ENCODE assay signal across 8 mouse cellular contexts in the genomic region with DNA sequence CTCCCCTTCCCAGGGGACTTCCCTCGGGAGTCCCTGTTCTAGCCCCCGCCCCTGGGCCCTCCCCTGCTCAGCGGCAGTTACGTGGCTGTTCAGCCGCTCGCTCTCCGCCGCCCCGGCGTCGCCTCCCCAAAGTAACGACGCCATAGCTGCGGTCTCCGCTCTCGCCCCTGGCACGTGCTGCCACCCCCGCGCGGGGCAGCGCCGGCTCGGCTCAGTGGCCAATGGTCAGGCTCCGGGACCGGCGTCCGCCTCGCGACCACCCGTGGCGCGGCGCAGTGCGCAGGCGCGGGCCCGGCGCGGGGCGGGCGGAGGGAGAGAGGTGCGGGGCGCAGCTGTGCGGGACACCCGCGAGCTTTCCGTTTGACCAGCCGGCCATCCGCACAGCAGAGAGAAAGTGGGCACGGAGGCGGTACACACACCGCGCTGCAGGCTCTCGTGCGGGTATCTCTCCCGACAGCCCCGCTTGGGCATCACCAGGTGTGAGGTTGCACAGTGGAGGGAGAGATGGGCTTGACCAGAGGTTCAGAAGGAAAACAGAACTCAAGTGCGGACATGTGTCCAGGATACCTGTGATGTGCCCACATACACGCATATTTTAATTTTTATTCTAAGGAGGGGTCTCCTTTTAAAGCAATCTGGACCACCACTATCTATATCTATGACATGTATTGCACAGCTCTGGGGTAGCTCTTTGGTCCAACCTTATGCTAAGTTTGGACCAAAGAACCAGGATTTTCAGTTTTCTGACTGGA. TPM values are rescaled to one million over a fixed set of nuclear protein-coding genes. Genes with fewer than 3 reads are reported as not detected.
DNase-seq lines count a peak whose midpoint lies in the region; ATAC-seq and TF ChIP-seq lines count a peak whose summit lies in the region.

Ddx25 (minus strand) TSS at position 272 of the 752 bp plus-strand sequence.
Pus3 (plus strand) TSS at position 339 of the 752 bp plus-strand sequence.

- H3K4me2 ChIP-seq in stomach, embryonic 15.5 days: peak within 1 kb of the TSS; percentile 96

- peak; percentile 63 for DNase-seq in CD4-positive, CD25-positive, alpha-beta regulatory T cell, adult 2 months (ENCODE audit: low read depth, low spot score)
- DNase-seq in G1E (ENCODE audit: low spot score) (no peak), adipocyte (ENCODE audit: low spot score) (no peak)
- DNase-seq in cerebellum, postnatal 14 days: peak; percentile 89 to 93
- DNase-seq in frontal cortex, postnatal 25 days (ENCODE audit: low spot score in 2 of 2): peak; percentile 61 to 62
- DNase-seq in layer of hippocampus, postnatal 10 days (ENCODE audit: low spot score in 2 of 2): peak; percentile 72 to 86
- peak; percentile 79 for DNase-seq in midbrain, embryonic 10.5 days (ENCODE audit: low spot score)

- H3K9me3 ChIP-seq in G1E (replicated peaks): no peaks in the 10 kb centered on the region
- H3K9me3 ChIP-seq in midbrain, embryonic 10.5 days (replicated peaks): no peaks in the 10 kb centered on the region
- no peaks in the 10 kb centered on the region for H3K9me3 ChIP-seq in stomach, embryonic 15.5 days

- H3K9ac ChIP-seq in stomach, embryonic 15.5 days: peak within 1 kb of the TSS; percentile 54

- H3K27ac ChIP-seq in midbrain, embryonic 10.5 days (replicated peaks): peak within 1 kb of the TSS; percentile 87
- no peak within 1 kb of the TSS; the same call in 1 of the 2 replicates for H3K27ac ChIP-seq in stomach, embryonic 15.5 days

- H3K4me3 ChIP-seq in G1E (ENCODE audit: low read depth, low read length): peak within 1 kb of the TSS; percentile 73
- peak within 1 kb of the TSS; percentile 67 for H3K4me3 ChIP-seq in midbrain, embryonic 10.5 days
- peak within 1 kb of the TSS; percentile 76 for H3K4me3 ChIP-seq in stomach, embryonic 15.5 days (replicated peaks)

- H3K36me3 ChIP-seq in G1E (replicated peaks): peaks cover 17% of the 10 kb centered on the region
- peaks cover 27% of the 10 kb centered on the region for H3K36me3 ChIP-seq in midbrain, embryonic 10.5 days
- H3K36me3 ChIP-seq in stomach, embryonic 15.5 days: peaks cover 4% of the 10 kb centered on the region; the same call in 1 of the 2 replicates

- under 1% methylated on average over 59 of the region's 59 CpGs for WGBS in midbrain, embryonic 10.5 days
- under 1% methylated on average over 57 of the region's 59 CpGs for WGBS in stomach, embryonic 15.5 days

- peaks cover 29% of the 10 kb centered on the region for H3K27me3 ChIP-seq in G1E (ENCODE audit: insufficient read depth, low read length)
- H3K27me3 ChIP-seq in midbrain, embryonic 10.5 days (ENCODE audit: low read depth, poor library complexity, severe bottlenecking): peaks cover 27% of the 10 kb centered on the region
- no peaks in the 10 kb centered on the region for H3K27me3 ChIP-seq in stomach, embryonic 15.5 days (replicated peaks)

- no peak for TF ChIP-seq CTCF in G1E (IDR thresholded peaks at IDR 0.05; ENCODE audit: low read depth, low read length)

- no peak for ATAC-seq in G1E (ENCODE audit: extremely low read depth, insufficient number of reproducible peaks, low FRiP score, poor library complexity, severe bottlenecking)
- ATAC-seq in stomach, embryonic 15.5 days (ENCODE audit: insufficient read depth, low FRiP score, low read depth): peak; percentile 74

- H3K4me1 ChIP-seq in G1E (ENCODE audit: insufficient read depth, low read depth, low read length): peaks cover 25% of the 10 kb centered on the region
- peaks cover 25% of the 10 kb centered on the region for H3K4me1 ChIP-seq in midbrain, embryonic 10.5 days
- peaks cover 6% of the 10 kb centered on the region; the same call in 1 of the 2 replicates for H3K4me1 ChIP-seq in stomach, embryonic 15.5 days

RNA-seq across cellular contexts. Expression of gene Ddx25, which starts in this region (rescaled TPM):
- total RNA-seq in G1E (2014; fragmentation: Nextera tagmentation): not detected in 2 replicates
- total RNA-seq in G1E (2017): 0.27 and 0.35 TPM in 2 replicates
- polyA plus RNA-seq in G1E (2012): 0.01 TPM in 1 of 2 replicates, not detected in the other
- 10 to 100 TPM; 15.2 to 16.1 TPM for total RNA-seq in layer of hippocampus, postnatal 10 days (2021)
- polyA plus RNA-seq in midbrain, embryonic 10.5 days (2016; fragmentation: Nextera tagmentation; extraction: Ambion mirVana): 8.0 and 8.2 TPM in 2 replicates
- polyA plus RNA-seq in stomach, embryonic 15.5 days (2015; fragmentation: Nextera tagmentation; extraction: Ambion mirVana): 1.6 and 1.8 TPM in 2 replicates

RNA-seq across cellular contexts. Expression of gene Pus3, which starts in this region (rescaled TPM):
- total RNA-seq in G1E (2014; fragmentation: Nextera tagmentation) (57.3 and 59.2 TPM in 2 replicates), G1E (2017) (45.4 and 52.1 TPM in 2 replicates)
- 0.95 and 1.6 TPM in 2 replicates for polyA plus RNA-seq in G1E (2012)
- total RNA-seq in layer of hippocampus, postnatal 10 days (2021): 10 to 100 TPM; 12.0 to 13.4 TPM
- 18.5 and 19.5 TPM in 2 replicates for polyA plus RNA-seq in midbrain, embryonic 10.5 days (2016; fragmentation: Nextera tagmentation; extraction: Ambion mirVana)
- 17.0 and 17.8 TPM in 2 replicates for polyA plus RNA-seq in stomach, embryonic 15.5 days (2015; fragmentation: Nextera tagmentation; extraction: Ambion mirVana)

Comparison
In these comparisons a context has a peak if more than half of its experiments do, and no peak if none do; other contexts are left out.
1. RNA of gene Ddx25 (total RNA-seq): 15.2 to 16.1 TPM in layer of hippocampus, postnatal 10 days; 0.27 to 0.35 TPM in G1E; every median in the first group is over 10 times any median in the second.
2. DNase-seq: peak in CD4-positive, CD25-positive, alpha-beta regulatory T cell, adult 2 months (single experiment), cerebellum, postnatal 14 days (2 of 2), frontal cortex, postnatal 25 days (2 of 2), layer of hippocampus, postnatal 10 days (2 of 2) and midbrain, embryonic 10.5 days (single experiment); none in G1E (single experiment) and adipocyte (single experiment).
3. Peak in every context shown above with its lines, with median percentiles within 50 percentile points of each other: H3K4me3 ChIP-seq.